Comparison of ENCODE assay signal across 9 mouse cellular contexts in genomic region chr1:119221012-119221411, GRCm38 (mm10).
"Had no signal": no experiment of that assay in that cellular context is flagged by ENCODE, and none has a peak within 500 bp of the region (broad histone marks: within the 10 kb centered on the region; RNA-seq: fewer than 3 reads in every experiment).

No protein-coding gene starts in this region.

- DNase-seq: layer of hippocampus, adult 9-11 months; liver; liver, postnatal 0 days; lung, embryonic 14.5 days; right cerebral cortex, adult 18-20 months; right cerebral cortex, postnatal 14 days; right cerebral cortex, postnatal 4 days; thymus, adult 2 months; thymus, postnatal 14 days had no signal
